Mouse (Mus musculus) bone marrow macrophage, adult 2 months (primary cell): ENCODE data around the gene Ugt1a10.

Source experiments
- CTCF ChIP-seq: IDR thresholded peaks from 2 replicates; pipeline ENCODE4 v1.5.1; 2012; ENCODE audit warnings: low read depth, mild to moderate bottlenecking, low read length, moderate library complexity
- POLR2A ChIP-seq: IDR thresholded peaks from 2 replicates; pipeline ENCODE4 v1.6.1; 2012; ENCODE audit warnings: mild to moderate bottlenecking, low read depth, low read length, borderline replicate concordance

- no peak for TF ChIP-seq POLR2A
- TF ChIP-seq CTCF = no peak
Measured at GRCm38 (mm10) chr1:88200456-88200855, 145.3 kb downstream of the Ugt1a10 start, which contains the start of gene Ugt1a2.
